Mouse (Mus musculus): ENCODE data around the gene Aplp1.
A peak's percentile ranks its signal among the peaks of the same experiment; 100 is the strongest.
"Not testable (repeated sequence)": the region's sequence is repeated elsewhere in the genome, so short reads cannot be mapped to it uniquely, and the experiment has no call there.

Aplp1 gene

DNA sequence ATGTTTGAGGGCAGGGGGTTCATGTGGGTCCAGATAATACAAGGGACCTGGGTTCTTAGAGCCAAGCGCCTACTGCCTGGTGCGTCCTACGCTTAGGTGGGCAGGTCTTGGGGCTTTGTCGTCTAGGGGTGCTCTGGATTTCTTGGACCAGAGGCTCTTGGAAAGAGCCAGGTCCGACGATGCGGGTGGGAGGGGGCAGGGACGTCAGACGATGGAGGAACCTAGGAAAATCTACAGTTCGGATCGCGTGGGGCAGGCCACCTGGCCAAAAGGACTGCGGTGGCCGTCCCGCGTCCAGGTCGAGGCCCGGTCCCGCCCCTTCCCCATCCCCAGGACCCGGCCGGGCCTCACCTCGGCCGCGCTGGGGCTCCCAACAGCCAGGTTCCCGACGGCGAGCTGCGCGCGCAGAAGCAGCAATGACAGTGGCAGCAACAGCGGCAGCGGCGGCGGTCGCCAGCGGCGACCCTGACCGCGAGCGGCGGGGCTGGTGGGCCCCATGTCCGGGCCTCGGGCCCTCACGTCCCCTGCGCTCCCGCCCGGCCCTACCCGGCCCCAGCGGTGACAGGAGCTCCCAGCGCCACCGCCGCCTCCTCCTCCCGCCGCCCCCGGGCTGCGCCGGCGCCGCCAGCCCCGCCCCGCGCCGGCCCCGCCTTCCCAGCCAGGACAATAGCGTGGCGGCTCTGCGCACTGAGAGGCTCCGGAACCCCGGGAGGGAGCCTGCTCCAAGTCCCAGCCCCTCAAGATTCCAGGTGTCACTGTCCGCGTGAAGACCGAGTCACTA lies at the start of gene Aplp1:
Gene Aplp1 (minus strand): TSS at position 565 of the 781 bp plus-strand sequence.
- DNase-seq: peak; percentile 77

DNA sequence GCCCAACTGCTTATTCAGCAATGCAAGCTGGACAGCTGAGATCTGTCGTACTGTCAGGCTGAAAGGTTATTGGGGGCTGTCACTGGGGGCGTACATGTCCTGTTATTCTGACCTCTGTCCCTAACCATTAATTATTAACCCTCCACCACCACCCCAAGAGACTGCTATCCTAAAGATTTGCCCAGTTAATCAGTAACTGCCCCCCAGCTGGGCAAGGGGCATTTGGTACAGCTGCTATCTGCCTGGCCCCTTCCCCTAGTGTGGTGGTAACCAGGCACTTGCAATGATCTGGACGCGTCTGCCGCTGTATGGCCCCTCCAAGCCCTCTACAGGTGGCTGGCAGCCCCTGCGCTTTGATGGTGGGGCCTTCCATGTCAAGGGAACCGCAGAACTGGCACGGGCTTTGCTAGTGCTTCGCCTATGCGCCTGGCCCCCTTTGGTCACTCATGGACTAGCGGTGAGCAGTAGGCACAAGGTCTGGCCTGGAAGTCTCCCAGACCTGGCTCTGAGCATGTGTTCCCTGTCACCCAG lies 48.1 kb upstream of the Aplp1 start, which contains the start of gene Prodh2:
Gene Prodh2 (plus strand): TSS at position 222 of the 531 bp plus-strand sequence.
- DNase-seq: no peak

DNA sequence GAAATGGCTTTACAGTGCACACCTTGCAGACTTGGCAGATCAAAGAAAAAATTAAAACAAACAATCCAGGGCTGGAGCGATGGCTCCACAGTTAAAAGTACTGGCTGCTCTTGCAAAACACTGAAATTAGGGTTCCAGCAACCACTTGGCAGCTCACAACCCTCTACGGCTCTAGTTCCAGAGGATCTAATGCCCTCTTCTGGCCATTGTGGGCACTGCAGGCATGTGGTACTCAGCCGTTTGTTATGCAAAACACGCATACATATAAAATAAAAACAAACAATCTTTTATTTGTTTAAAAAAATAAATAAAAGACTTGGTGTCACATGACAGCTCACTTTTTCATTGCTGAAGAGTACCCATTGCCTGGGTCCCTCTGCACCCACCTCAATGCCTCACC lies 47.4 kb upstream of the Aplp1 start:
- peak; percentile 75 for DNase-seq

DNA sequence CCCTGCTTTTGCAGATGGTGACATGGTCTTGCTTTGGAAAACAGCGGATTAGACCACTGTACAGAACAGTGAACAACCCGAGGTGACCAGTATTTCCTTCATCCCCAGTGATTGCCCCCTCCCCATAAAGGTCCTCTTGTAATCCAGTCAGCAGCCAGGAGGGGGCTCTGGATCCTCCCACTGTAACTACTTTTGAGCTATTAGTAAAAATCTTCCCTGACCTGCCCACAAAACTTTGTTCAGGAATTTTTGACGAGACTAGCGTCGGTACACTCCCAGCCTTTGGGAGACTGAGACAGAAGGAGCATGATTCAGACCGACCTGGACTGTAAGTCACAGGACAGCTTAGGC lies 45.6 kb upstream of the Aplp1 start:
- DNase-seq: no peak

DNA sequence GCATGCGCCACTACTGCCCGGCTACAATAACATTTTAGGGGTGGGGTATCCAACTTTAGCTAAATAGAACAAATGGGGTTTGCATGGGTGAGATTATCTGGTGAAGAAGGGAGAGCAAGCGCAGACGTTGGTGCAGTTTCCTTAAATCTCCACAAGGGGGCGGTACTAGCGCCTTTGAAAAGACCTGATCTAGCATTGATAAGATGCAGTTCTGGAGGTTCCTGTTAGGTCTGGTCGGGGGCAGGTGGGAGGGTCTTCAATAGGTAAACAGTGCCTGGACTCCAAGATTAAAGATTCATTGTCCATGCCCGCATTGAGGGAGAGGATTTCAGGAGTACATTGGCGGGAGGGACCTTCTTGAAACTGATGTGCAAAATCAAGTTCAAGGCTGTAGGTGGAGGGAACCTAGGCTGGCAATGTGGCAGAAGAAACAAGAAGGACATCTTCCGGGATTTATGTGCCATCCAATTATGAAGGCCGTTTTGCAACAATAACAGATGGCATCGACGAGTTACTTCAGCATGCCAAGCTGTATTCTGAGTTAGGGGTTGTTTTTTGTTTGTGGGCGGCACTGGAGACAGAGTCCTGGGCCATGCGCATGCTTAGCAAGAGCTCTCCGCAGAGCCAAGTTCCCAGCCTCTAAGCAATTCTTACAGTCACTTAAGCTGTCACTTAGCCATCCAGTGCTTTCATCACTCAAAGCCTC lies 45.1 kb upstream of the Aplp1 start:
- peak; percentile 35 for DNase-seq

DNA sequence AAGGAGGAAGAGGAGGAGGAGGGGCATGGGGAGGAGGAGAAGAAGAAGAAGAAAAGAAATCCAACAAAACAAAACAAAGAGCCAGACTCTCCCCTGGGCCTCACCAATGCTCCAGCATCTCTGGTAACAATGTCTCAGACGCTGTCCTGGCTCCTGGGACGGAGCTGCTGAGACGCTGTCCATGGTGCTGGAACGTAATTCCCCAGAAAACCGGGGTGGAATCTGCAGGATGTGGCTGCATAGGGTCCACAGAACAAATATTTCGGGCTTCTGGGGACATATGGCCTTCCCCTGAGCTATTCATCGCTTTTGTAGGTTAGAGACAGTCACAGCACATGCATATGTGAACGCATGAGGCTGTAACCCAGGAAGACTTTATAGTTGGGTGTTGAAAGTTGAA lies 38.9 kb upstream of the Aplp1 start:
- DNase-seq: no peak

DNA sequence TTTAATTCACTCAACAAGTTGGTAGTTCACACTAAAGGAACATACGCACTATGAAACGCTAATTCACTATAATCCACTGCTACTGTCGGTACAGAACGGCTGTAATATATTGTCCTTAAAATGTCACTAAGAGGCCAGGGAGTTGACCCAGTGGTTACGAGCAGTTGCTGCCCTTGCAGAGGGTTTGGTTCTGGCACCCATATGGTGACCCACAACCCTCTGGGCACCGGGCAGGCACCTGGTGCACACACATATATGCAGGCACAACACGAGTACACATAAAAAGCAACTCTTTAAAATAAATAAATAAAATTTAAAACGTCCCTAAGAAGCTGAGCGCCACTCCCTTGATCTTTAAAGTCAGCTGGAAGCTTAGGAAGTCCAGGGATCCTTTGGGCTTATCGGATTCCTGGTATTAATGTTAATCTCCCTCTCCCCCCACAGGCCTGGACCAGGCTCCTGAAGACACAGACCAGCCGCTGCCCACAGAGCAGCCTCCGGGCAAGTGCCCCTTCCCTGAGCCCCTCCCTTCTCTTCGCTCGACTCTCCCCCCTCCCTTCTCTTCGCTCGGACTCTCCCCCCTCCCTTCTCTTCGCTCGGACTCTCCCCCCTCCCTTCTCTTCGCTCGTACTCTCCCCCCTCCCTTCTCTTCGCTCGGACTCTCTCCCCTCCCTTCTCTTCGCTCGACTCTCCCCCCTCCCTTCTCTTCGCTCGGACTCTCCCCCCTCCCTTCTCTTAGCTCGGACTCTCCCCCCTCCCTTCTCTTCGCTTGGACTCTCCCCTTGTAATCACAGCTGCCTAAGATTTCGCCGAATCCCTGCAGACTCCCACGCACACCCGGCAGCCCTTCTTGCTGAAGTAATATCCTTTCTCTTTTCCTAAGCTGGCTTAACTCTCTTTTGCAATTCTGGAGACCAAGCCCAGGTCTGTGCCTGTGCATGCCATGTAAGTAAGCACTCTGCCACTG lies 32.4 kb upstream of the Aplp1 start:
- DNase-seq: no peak

DNA sequence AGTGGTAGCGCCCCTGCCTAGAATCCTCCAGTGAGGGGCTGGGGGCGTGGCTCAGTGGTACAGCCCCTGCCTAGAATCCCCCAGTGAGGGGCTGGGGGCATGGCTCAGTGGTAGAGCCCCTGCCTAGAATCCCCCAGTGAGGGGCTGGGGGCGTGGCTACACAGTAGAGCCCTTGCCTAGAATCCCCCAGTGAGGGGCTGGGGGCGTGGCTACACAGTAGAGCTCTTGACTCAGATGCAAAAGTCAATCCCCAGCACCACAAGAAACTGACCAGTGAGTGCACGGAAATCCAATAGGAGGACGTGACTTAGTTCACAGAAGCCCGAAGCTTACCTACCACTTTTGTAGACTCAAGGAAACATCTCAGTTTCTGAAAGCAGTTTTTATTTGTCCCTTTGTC lies 30.8 kb upstream of the Aplp1 start:
- DNase-seq: not testable (repeated sequence)

DNA sequence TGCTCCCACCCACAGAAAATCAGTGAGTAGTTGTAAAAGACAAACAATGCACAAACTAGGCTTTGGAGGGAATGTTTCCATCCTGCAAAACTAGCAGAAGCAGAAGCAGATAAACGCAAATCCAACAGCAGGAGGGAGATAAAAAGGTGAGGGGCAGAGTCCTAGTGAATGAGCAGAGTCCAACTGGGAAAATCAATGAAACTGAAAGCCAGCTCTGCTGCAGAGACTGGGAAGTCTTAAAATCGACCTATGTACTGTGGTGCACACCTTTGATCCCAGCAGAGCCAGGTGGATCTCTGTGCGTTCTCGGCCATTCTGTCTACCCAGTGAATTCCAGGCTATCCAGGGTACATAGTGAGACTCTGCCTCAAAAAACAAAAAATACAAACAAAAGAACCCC lies 29.7 kb upstream of the Aplp1 start:
- DNase-seq: no peak

DNA sequence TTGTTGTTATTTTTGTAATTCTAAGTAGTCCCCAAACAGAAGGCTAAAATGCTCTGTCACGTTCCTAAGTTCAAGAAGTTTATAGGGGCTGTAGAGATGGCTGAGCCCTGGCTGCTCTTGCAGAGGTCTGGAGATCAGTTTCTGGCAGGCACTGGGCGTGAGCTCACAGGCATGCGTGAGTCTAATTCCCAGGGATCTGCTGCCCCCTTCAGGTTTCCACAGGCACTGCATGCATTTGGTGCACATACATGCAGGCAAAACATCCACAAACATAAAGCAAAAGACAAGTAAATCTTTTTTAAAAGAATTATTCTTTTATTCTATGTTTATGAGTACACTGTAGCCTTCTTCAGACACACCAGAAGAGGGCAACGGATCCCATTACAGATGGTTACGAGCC lies 27.1 kb upstream of the Aplp1 start:
- no peak for DNase-seq

DNA sequence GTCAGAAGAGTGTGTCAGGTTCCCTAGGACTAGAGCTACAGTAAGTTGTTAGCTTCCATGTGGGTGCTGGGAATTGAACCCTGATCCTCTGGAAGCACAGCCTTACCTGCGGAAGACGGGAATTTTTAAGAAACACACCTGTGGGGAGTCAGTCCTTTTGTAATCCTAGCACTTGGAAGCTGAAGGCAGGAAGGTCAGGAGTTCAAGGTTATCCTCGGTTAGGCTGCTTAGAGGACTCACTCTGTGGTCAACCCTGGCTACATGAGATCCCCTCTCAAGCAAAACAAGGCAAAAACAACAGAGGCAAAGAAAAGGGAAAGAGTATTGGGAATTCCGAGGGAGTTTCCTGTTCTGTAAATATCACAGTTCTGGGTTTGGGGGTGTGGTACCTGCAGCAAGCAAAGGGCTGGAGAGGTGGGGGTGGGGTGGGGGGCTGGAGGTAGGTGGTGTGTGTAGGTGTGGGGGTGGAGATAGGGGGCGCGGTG lies 19.5 kb upstream of the Aplp1 start:
- DNase-seq: no peak

DNA sequence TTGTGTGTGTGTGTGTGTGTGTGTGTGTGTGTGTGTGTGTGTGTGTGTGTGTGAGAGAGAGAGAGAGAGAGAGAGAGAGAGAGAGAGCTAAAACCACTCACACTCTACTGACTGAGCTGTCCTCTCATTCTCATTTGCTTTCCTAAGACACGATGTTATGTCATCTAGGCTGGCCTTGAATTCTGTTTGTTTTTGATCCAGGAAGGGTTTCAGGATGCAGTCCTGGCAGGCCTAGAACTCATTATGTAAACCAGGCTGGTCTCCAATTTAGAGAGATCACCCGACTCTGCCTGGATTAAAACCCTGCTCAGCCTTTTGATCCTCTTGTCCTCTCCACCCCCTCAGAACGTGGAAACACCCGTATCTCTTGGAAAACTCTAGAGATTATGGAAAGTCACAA lies 18.7 kb upstream of the Aplp1 start:
- DNase-seq: no peak

DNA sequence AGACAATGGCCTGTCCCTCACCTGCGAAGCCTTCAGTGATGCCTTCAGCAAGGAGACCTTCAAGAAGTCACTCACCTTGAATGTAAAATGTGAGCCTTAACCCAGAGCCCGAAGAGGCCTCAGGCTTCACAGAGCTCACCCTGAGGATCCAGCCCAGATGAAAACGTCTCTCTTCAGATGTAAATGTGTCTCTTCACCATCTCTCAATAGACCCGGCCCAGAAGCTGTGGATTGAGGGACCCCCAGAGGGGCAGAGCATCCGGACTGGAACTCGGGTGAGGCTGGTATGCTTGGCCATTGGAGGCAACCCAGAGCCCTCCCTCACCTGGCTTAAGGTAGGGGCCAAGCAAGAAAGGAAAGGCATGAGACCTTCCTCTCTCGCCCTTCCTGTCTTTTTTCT lies 18.2 kb upstream of the Aplp1 start:
- DNase-seq: no peak

DNA sequence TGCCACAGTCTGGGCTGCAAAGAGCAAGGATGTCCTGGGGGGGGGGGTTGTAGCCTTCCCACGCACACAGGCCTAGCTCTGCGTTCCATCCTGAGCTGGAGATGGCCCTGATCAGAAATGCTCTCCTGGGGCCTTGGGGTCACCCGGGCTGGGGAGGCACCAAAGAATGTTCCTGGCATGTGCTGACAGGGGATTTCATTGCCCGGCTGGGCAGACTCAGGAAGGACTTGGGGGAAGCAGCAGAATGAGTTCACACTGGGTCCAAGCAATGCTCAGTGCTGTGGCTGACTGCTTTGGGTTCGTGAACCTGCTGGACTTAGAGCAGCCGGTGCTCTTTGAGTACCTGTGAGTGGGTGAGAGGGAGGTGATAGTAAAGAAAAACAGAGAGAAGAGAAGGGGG lies 14.1 kb upstream of the Aplp1 start:
- no peak for DNase-seq

DNA sequence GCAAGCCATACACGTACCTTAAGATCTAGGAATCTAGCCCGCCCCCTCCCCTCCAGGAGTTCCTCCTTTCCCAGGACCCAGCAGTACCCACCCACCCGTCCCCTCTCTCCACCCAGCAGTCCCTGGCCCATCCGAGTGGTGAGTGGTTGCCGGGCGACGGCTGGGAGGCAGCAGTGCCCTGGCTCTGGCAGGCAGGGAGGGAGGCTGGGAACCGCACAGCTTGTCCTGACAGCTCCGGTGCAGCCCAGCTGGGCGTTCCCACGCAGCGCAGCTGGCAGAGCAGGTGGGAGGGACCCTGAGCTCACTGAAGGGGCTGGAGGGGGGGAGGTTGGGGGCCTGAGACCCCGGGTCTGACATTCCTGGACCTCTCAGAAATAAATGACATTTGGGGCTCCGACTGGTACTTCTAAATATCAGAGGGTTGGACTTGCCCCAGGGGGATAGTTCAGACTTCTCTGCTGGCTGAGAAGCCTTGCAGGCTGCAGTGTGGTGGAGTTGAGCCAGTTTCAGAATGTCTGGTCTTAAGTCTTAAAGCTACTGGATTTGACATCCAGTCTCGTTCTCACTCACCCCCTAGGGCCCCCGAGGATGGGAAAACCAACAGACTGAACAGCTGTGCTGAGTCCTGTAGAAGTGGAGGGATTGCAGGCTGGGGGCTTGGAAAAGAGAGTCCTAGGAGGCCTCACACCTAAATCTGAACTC lies 12.4 kb upstream of the Aplp1 start, which contains the start of the genes Kirrel2 and Nphs1:
Gene Kirrel2 (minus strand): TSS at position 62 of the 702 bp plus-strand sequence.
Gene Nphs1 (plus strand): TSS at position 687 of the 702 bp plus-strand sequence.
- DNase-seq: no peak

DNA sequence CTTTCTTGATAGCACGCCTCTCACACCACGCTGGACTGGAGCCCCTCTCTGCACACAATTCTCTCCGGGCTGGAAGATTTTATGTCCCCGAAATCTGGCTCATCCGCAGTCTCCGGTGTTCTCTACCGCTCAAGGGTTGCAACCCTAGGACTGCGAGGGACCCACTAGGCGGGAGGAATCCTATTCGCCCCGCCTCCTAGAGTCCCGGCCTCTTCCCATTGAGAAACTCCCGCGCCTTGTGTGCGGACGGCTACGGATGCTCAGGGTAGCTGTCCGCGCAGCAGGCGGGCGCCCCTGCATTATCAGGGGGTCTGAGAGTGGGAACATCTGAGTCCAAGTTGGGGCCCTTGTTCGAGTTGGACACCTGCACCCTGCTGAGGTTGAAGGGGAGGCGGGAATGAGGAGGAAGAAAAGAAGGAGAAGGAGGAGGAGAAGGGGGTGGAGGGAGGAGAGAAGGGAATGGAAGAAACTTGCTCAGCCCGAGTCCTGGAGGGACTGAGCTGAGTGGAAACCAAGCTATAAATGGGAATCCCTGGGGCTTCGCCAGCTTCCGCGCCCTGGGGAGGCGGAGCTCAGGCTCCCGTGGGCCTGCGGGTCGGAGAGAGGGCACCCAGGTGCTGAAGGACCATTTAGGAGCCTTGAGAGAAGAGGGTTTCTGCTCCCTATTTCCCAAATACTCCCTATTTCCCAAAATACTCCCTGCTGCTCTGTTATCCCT lies 11.7 kb upstream of the Aplp1 start:
- DNase-seq: no peak

DNA sequence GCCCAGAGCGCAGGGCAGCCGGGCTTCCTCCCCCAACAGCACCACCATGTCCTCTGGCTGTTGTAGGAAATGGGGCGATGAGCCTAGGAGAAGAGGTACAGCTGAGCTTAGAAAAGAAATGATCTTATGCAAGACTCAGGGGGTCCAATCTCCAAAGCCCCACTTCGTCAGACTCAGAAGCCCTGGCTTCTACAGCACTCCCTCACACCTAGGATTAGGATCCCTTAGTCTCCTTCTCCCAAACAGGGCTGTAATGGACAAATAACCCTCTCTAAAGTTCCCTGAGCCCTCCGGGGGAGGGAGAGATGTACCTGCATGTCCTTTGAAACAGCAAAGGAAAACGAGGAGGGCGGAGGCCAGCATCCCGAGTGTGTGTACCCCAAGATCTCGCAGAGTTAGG lies 11.2 kb upstream of the Aplp1 start:
- DNase-seq: no peak

DNA sequence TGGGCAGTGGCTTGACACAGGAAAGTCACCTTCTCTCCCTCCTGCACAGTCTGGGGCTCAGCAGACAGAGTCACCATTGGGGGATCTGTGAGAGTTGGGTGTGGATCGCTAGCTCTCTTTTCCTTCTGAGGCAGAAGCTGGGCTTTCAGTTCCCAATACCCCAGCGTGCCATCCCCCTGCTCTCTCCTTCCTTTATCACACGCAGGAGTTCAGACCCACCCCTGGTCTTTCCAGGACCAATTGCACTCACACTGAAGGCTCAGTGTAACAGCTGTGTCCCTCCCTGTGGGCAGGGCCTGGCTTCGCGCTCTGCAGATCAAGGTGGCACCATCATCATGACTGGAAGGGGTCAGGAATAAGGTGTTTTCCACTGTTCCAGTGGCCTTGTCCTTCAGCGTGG lies 8.9 kb upstream of the Aplp1 start:
- no peak for DNase-seq

DNA sequence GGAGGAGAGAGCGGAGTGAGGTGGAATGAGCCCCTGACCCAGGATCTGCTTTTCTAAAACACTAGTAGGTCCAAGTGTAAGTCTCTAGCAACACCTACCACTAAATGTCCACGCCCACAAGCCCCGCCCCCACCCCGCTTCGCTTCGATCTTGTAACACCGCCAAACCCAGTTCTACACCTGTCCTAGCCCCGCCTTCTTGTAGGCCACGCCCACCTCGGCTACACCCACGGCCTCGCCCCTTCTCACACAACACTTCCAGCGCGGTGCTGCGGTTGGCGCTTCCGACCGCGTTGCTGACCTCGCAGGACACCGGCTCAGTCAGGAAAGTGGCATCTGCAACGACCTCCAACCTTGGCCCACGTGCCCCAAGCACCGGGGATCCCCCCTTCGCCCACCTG lies 8.4 kb upstream of the Aplp1 start:
- DNase-seq: no peak

DNA sequence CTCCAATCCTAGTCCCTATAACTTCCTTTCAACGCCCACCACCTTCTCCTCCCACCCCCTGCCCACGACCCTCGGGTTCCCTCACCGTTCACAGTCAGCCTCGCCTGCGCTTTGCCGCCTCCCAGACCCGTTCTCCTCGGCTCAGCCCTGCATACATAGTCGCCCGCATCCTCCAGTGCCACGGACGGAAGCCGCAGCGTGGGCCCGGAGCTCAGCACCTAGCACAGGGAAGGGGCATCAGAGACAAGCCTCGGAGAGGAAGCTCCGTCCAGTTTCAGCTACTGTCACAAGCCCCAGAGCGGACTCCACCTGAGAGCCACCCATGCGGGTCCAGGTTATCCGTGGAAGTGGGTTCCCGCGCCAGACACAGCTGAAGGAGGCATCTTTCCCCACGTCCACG lies 8.0 kb upstream of the Aplp1 start:
- DNase-seq: no peak

DNA sequence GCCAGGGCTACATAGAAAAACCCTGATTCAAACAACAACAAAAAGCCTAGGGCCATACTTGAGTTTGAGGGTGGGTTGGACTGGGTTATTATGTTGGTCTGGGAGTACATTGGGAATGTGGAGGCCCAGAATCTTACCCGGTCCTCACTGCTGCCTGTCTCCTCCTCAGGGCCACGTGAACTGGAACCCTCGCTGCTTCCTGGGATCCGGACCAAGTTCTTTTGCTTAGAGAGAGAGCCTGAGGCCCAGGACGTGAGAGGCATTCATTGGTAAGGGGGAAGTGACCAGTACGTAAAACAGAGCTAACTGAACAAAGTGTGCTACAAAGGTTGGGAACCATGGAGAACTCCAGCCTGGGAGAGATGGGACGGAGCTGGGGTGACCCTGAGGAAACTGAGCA lies 4.9 kb upstream of the Aplp1 start:
- no peak for DNase-seq
